Mouse (Mus musculus) 416B (cell line): ENCODE results near the gene Pts.

Experiments
- DNase-seq: peaks from one replicate; pipeline ENCODE4 v3.0.0; 2011; ENCODE audit warnings: low read depth

The Pts gene

GRCm38 (mm10) chr9:50530890-50531289 lies 2.4 kb upstream of the Pts start:
- peak; percentile 74 for DNase-seq

GRCm38 (mm10) chr9:50527860-50528259 lies 664 bp downstream of the Pts start:
- DNase-seq: peak; percentile 55

- peak; percentile 50 for DNase-seq
Observed at GRCm38 (mm10) chr9:50525585-50525984, 2.9 kb downstream of the Pts start.

GRCm38 (mm10) chr9:50524936-50525335 lies 3.6 kb downstream of the Pts start:
- DNase-seq: no peak

GRCm38 (mm10) chr9:50522574-50522973 lies 6.0 kb downstream of the Pts start:
- DNase-seq: no peak

- no peak for DNase-seq
Observed at GRCm38 (mm10) chr9:50521562-50521961, 7.0 kb downstream of the Pts start.

GRCm38 (mm10) chr9:50520748-50521147 lies 7.8 kb downstream of the Pts start:
- peak; percentile 82 for DNase-seq

- DNase-seq: peak; percentile 65
Observed at GRCm38 (mm10) chr9:50518781-50519180, 9.7 kb downstream of the Pts start.

GRCm38 (mm10) chr9:50515462-50515861 lies 13.1 kb downstream of the Pts start:
- no peak for DNase-seq

- DNase-seq: no peak
Observed at GRCm38 (mm10) chr9:50507570-50507969, 21.0 kb downstream of the Pts start.

- no peak for DNase-seq
Observed at GRCm38 (mm10) chr9:50505405-50505804, 23.1 kb downstream of the Pts start.

GRCm38 (mm10) chr9:50502949-50503348 lies 25.6 kb downstream of the Pts start:
- DNase-seq: no peak

GRCm38 (mm10) chr9:50500974-50501501 lies 27.5 kb downstream of the Pts start:
- peak; percentile 91 for DNase-seq

- DNase-seq: no peak
Observed at GRCm38 (mm10) chr9:50500467-50500973, 28.0 kb downstream of the Pts start.

GRCm38 (mm10) chr9:50499781-50500180 lies 28.7 kb downstream of the Pts start:
- DNase-seq: no peak

- DNase-seq: no peak
Observed at GRCm38 (mm10) chr9:50498815-50499214, 29.7 kb downstream of the Pts start.

- peak; percentile 43 for DNase-seq
Observed at GRCm38 (mm10) chr9:50497536-50497935, 31.0 kb downstream of the Pts start.

- no peak for DNase-seq
Observed at GRCm38 (mm10) chr9:50497076-50497475, 31.4 kb downstream of the Pts start.

- no peak for DNase-seq
Observed at GRCm38 (mm10) chr9:50496546-50496945, 32.0 kb downstream of the Pts start.

GRCm38 (mm10) chr9:50496151-50496505 lies 32.4 kb downstream of the Pts start:
- no peak for DNase-seq

GRCm38 (mm10) chr9:50495405-50496150 lies 32.9 kb downstream of the Pts start:
- no peak for DNase-seq

- DNase-seq: no peak
Observed at GRCm38 (mm10) chr9:50494311-50494710, 34.2 kb downstream of the Pts start, which contains the start of gene Plet1. TSS of gene Plet1 (plus strand) at chr9:50494525.

- DNase-seq: no peak
Observed at GRCm38 (mm10) chr9:50493777-50494176, 34.7 kb downstream of the Pts start.
